Mouse (Mus musculus) retina, postnatal 7 days (tissue): ENCODE data around the gene 1700001C19Rik.

ENCODE experiments used
- DNase-seq: peaks from one replicate; pipeline ENCODE4 v3.0.0-alpha.2; 2012; ENCODE audit warnings: low read depth, low spot score

Gene 1700001C19Rik

DNA sequence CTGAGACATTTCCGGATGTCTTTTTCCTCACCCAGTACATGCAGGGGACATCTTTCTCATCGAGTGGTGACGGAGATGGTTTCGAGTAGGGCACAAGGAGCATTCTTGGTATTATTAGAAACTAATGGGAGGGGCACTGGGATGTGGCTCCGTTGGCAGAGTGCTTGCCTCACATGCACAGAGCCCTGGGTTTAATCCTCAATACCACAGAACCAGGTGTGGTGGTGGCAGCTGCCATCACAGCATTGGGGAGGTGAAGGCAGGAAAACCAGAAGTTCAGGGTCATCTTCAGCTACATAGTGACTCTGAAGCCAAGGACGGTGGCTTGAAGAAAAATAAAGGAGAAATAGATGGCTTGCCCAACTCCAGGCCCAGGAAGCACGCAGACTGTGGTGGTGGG, 25.0 kb upstream of the 1700001C19Rik start:
- DNase-seq: no peak

DNA sequence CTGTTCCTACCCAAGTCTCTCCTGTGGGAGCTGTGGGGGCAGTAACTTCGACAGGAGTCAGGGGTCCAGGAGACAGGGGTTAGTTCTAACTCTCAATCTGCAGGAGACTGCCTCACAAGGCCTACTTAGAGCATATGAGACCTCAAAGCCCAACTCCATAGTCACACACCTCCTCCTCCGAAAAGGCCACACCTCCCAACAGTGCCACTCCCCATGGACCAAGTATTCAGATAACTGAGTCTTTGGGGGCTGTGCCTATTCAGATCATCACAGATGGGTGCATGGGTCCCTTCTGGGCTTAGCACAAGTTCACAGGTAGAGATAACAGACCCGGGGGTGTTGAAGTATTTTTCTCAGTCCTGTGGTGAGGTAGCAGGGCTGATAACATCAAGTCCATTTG, 24.5 kb upstream of the 1700001C19Rik start:
- no peak for DNase-seq

DNA sequence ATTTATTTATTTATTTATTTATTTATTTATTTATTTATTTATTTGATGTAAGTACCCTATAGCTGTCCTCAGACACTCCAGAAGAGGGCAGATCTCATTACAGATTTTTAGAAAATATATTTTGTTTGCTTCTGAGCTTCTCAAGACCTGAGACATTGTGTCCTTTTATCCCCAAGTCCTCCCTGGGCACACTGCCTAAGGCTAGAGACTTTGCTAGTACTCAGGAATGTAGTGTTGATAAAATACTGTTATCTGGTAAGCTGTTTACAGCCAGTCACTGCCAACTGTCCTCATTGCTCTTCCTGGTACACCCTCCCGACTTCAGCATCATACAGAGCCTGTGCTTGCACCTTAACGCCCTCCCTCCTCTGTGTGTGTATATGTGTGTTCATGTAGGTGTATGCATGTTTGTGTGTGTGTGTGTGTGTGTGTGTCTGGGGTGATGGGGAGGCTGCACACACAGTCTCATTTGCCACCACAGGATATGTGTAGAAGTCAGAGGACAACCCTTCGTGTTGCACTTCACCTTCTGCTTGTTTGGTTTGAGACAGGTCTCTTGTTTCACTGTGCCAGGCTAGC, 22.3 kb upstream of the 1700001C19Rik start:
- DNase-seq: no peak

DNA sequence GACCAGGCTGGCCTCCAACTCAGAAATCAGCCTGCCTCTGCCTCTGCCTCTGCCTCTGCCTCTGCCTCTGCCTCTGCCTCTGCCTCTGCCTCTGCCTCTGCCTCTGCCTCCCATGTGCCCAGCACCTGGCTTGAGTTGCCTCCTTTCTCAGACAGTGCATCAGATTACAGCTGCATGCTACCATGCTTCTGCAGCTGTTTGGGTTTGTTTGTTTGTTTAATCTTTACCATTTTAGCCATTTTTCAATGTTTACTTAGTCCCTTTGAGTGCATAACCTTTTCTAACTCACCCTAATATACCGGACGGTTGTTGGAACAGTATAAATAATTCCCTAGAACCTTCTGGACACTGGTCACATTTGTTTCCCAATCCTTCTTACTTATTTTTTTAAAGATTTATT, 21.8 kb upstream of the 1700001C19Rik start:
- DNase-seq: no peak

DNA sequence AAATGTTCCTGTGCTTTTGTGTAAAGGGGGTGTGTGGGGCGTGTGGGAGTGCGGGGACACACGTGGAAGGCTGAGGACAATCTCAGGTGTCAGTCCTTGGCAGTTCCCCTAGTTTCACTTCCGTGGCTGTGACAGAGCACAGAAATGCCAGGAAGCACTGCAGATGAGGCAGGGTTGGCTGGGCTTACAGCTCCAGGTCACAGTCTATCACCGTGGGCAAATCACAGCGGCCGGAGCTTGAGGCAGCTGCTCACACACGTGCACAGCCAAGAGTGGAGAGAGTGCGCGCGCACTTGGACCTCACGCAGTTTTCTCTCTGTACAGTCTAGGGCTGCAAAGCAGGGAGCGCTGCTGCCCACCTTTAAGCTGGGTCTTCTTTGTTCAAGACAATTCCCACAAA, 21.1 kb upstream of the 1700001C19Rik start:
- no peak for DNase-seq

DNA sequence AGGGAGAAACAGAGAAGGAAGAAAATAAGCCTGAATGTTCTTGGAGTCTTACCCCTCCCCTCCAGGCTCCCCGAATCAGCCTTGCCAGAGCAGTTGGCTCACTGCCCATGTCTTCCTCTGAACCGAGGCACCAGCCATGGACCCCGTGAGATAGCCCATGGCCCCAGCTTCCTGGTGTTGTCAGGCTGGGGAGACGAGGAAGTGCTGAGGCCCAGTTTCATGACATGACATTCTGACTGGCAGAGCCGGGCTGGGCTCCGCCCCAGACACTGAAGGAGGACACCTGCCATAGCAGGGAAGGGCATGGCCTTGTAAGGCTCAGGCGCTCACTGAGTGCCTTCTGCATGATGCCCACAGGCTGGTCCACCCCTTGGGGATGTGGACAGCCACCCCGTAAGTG, 17.5 kb upstream of the 1700001C19Rik start:
- no peak for DNase-seq

DNA sequence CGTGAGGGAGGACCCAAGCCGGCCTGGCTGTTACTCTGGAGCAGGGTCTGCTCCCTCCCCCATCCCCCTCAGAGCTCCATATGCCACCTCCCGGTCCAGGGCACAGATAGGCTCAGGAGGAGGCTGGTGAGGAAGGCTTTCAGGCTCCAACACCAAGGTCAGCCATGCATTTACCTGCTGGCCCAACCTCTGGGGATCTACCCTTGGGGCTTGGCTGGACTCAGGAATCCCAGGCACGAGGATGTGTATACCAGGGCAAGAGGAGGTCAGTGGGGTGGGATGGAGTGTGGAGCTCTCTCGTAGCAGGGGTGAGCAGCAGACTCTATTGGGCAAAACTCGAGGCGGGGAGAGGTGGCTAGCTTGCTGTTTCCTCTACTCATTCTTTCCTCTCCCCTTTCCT, 15.7 kb upstream of the 1700001C19Rik start:
- DNase-seq: no peak

DNA sequence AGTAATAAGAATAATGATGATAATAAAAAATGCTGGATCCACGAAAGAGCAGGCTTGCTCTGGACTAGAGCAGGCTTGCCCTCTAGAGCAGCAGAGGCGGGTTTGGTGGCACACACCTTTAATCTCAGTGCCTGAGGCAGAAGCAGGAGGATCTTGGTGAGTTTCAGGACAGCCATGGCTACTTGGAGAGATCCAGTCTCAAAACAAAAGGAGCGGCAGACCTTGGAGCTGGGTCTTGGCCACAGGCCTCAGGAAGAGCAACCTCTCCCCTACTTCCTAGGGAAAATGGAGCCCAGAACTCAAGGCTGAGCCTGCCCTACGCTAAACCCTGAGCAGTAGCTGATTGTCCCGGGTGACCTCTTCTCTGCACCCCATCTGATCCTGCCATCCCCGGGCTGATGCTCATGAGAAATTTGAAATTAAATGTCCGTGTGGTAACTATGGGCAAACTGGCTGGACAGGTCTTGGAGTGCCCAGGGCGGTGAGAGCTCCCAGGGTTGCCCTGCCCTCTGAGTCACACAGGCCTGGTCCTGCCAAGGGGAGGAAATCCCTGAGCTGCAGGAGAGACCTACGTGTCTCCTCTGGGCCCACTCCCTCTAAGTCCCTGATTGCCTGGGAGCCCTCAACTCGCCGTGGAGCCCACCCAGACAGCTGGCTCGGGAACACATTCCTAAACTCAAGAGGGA, 13.8 kb upstream of the 1700001C19Rik start:
- no peak for DNase-seq

DNA sequence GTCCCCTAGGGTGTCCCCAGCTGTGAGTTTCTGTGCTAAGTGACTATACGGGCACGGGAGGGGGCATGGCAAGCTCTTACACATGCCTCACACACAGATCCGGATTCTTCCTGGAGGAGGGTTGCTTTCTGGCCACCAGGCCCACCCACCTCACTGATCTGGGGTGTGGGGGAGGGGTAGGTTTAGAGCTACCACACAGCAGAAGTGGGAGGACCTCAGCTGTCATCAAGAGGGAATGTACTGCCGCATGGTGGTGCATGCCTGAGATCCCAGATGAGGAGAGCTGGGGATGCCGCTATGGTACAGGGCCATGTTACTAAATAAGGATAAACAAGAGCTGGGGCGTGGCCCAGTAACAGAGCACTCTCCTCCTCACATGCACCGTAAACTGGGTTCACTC, 13.1 kb upstream of the 1700001C19Rik start:
- no peak for DNase-seq

DNA sequence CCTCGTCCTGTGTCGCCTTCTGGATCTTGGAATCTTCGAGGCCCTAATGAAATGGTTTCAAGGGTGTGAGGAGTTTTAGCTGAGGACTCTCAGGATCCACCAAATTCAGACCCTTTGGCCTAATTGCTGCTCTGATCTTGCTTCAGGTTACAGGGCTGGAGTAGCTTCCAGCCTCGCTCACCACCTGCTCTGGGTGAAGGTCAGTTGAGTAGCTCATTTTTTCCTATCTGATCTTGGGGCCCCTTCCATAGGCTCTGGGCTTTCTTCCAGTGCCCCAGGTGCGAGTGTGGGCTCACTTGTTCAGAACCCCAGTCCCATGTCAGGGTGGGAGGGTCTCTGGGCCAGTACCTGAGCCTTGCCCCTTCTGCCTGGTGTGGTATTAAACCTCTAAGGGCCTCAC, 12.3 kb upstream of the 1700001C19Rik start:
- DNase-seq: no peak

DNA sequence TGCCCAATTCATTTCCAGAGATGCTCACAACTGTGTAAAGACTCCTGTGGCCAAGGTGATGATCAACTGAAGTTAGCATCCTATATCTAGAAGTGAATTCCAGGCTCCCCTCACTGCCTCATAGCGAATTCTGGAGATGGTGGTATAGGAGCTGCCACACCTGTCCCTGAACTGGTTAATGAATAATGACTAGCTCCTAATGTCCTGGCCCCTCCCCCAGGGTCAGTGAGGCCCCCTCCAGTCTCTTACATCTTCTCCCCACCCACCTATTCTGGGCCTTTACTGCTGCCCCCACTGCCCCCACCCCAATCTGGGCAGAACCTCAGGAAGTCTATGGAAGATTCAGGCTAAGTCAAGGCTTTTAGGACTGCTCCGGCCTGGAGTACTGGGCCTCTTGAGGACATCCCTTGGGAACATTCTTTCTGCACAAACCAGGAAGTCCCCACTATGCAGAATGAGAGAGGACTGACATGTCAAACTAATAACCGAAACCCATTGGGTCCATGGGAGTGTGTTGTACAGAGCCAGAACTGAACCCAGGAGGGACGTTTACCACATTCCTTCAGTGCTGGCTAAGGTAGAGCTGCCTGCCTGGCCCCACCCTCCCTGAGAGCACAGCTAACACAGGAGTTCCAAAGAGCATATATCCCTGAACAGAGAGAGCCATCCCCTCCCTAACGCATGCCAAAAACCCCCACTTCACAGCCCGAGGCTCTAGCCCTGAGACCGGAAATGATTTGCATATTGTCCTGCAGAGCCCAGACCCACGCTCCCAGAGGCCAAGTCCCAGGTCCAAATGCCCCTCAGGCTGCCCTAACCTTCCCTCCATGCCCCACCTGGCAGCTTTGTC, 11.6 kb upstream of the 1700001C19Rik start:
- DNase-seq: no peak

DNA sequence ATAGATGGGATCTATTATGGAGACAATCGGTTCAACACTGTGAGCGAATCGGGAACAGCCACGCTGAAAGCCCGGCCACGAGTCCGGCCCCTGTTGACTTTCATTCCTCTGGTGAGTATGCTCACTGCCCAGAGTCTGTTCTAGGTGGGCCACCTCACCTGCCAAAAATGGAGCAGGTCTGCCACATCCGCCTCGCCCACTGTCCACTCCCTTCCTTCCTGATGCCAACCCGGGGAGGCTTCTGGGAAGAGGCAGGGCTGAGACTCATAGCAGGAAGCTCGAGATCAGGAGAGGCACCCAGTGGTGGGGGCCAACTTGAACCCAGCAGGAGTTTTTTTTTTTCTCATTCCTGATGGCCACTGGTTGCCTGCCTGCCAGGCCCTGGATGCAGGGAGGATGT, 9.4 kb upstream of the 1700001C19Rik start:
- DNase-seq: no peak

DNA sequence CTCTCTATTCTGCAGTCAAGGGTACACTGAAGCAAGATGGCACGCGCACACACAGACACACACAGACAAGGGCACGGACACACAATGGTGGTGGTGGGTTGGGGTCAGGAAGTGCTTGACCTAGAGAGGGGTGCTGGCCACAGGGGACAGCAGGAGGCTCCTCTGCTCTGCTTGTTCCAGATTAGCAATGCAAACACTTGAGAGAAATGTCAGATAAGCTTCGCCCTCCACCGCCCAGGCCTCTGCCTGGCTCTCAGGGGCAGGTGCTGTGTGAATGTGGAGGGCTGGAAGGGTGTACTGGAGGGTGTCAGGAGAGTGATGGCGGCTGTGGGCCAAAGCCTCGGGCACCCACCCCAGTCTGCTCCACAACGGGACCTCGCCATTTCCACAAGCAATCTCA, 8.8 kb upstream of the 1700001C19Rik start:
- DNase-seq: no peak

DNA sequence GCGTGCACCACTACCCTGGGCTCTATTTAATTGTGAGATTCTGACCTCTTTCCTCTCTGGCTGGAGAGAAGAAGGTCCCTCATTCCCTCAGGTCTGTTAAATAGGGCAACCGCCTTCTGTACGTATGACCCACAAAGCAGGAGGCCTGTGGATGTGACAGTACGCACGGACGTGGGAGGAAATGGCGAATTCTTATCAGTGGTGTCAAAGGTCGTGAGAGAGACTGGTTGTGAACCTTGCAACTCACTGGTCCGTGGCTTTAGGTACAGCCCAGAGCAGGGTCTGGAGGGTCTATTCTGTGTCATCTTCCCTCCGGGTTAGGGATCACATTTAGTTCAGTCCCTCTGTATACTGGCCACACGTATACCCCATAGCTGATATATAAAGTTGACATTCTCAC, 8.3 kb upstream of the 1700001C19Rik start:
- DNase-seq: no peak

DNA sequence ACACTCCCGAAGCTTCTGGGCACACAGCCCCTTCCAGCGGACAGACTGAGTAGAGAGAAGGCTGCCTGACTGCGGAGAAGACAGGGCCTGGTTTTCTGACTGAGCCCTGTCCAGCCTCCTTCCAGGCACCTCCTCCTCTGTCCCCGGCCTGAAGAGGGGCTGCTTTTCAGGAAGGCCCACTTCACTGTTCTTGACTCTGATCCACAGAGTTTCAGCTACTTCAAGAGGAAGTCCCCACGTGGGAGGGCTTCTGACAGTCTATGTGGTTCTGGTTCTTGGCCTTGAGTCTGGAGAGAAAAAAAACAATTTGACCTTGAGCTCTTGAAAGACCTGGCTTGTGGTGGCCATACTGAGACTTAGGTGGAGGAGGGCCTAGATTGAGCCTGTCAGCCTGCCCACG, 6.9 kb upstream of the 1700001C19Rik start:
- DNase-seq: no peak

DNA sequence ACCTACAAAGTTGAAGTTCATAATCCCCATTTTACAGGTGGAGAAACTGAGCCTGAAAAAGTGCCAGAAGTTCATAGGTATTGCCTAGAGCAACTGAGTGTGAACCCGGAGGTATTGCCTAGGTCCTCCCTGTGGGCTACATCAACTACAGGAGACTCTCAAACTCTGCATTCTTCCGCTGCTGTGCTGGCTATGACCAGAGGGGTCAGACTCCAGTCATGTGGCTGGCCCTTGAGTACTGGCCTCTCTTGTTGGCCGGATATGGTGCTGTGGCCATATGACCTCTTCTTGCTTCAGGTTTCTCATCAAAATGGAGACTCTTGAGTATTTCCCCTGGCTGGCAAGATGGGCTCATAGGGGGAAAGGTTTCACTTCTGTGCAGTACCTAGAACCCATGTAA, 5.1 kb upstream of the 1700001C19Rik start:
- no peak for DNase-seq

DNA sequence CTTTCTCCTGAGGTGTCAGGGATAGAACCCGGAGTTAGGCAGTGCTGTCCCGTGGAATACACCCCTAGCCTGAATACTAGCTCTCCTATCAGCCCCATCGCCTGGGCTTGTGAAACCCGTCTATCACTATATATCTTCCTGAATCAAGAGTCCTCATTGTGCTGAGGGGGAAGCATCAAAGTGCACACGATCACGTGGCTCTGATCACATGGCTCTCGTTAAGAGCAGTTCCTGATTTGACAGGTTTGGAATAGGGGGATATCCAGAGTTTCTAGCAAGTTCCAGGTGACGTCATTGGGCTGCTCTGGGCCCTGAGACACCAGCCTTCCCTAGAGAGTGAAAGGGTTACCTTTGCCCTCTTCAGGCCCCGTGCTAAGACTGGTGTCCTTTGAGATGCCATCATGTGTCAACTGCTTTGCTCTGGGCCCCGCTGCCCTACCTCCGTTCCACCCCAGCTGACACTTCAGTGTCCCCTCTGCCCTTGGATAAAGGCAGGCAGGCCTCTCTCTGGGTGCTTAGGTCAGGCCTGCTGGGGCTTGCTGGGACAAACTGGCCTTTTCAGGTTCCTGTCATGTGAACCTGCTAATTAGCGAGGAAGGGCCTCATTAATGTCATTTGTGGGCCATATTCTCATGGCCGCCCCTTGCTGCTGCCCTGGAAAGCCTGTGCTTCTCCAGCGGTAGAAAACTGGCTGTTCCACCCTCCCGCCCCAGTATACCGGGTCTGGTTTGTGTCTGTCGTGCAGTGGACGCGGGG, 4.3 kb upstream of the 1700001C19Rik start:
- DNase-seq: no peak

DNA sequence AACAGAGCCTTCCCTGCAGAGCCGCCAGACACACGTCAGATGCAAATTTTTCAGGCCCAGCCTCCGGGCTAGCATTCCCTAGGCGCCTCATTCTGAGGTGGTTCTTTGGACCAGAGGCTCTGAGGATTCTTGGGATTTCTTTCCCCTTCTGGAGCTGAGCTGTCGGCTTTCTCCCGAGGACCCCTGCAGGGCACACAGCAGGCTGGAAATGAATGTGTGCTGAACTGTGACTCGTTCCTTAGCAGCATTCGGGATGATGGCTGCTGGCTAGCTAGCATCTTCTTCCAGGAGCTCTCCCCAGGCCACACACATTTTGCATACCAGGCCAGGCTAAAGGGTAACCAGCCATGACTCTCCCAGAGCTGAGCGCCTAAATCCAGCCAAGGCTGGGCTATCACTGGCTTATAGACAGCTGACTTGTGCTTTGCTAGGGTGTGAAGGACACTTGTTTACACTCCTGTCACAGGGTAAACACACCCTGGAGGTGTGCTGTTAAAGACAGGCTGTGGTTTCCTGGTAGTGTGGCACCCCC, 3.2 kb upstream of the 1700001C19Rik start:
- no peak for DNase-seq

DNA sequence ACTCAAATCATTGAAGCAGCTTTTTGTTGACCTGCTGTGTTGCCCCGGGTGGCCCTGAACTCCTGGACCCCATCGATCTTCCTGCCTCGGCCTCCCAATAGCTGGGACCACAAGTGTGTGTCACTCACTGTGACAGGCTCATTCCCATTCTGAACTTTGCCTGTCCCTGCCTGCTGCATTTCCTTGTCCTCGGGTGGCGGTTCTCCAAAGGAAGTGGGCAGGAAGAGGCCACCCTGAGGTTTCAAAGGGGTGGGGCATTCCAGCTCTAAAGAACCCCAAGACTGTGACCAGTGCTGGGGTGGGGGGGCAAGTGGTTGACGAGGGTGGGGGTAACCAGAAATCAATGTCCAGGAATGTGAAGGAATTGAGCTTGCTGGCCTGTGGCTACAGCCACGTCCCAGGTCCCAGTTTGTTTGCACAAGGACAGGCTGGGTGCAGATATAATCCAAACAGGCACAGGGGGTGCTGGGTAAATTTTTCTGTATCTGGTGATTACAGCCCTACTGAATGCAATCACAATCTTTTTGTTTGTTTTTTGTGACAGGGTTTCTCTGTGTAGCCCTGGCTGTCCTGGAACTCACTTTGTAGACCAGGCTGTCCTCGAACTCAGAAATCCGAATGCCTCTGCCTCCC, 2.3 kb upstream of the 1700001C19Rik start:
- DNase-seq: no peak

DNA sequence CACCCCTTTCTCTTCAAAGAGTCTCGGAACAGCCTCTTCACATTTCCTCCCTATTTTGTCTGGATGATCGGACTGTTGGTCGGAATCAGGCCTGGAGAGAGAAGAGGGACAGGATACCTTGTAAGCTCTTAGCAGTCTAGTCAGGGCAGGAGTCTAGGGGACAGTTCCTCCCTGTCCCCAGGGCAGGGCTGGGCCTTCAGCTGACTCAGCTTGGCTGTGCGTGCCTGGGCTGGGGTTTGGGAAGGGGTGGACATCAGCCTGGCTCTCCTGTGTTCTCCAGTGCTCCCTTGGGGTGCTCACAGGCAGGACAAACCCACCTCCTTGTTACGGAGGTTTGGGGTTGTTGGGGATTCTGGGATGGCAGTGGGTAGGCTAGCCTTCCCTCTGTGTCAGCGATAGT, 1.4 kb upstream of the 1700001C19Rik start:
- DNase-seq: no peak

DNA sequence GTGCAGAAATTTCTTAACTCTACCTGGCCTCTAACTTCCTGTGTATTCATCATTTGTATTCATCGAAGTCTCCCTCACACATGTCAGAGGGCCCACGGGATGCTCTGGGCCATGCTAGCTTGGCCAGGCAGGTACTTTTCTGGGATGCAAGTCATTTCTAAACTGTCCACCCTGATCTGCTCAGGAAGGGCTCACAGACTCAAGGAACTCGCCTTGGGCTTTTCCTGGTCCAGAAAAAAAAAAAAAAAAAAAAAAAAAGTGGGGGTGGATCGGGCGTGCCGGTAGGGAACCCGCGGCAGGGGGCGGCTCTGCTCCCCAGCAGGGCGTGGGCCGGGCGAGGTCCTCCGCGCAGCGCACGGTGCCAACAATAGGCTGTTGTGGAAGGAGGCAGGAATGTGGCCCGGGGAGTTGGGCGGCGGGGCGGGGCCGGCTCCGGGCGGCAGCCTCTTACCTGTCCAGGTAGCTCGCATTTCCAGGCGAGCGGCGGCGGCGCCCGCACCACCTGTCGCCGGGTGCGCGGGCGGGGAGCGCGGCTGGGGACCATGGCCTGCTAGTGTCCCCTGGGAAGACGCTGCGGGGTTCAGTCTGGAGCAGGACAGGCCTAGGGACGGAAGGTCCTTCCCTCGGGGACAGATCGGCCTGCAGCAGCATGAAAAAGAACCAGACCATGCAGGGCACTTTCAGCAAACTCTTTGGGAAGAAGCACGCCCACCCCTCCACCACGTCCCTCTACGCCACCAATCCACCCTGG, 845 bp downstream of the 1700001C19Rik start, which contains the start of gene AI661453:
Gene AI661453, plus strand, starts transcription at position 460 of the 751 bp plus-strand sequence.
- no peak for DNase-seq
